20 mouse cellular contexts compared by ENCODE assay signal in the genomic region with DNA sequence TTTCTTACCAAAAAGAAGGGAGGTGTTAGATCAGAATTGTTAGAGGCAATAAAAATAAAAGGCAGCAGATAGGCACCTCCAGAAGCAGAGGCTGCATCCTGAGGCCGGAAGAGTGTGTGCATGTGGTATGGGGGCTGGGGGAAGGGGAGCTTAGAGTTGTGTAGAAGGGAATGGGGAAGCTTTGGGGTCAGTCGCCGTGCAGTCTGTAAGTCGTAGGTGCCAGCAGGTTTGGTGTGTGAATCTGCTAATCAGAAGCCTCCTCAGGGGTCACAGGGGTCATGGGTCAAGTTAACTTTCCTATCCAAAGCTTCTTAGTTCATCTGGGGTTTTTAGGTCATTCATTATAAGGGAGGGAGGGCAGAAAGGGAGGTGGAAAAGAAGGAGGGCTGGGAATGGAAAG.
DNase-seq lines count a peak whose midpoint lies in the region; ATAC-seq lines count a peak whose summit lies in the region.
"Had no signal": no experiment of that assay in that cellular context is flagged by ENCODE, and none has a peak within 500 bp of the region (broad histone marks: within the 10 kb centered on the region; RNA-seq: fewer than 3 reads in every experiment).

No protein-coding gene starts in this region.

- H3K4me1 ChIP-seq in heart, embryonic 15.5 days (replicated peaks), result peaks cover 39% of the 10 kb centered on the region
- H3K4me1 ChIP-seq in heart, embryonic 11.5 days (ENCODE audit: control insufficient read depth, insufficient read depth, low read length), result peaks cover 26% of the 10 kb centered on the region
- peaks cover 36% of the 10 kb centered on the region; the same call in 1 of the 2 replicates for H3K4me1 ChIP-seq in midbrain, embryonic 10.5 days
- H3K4me1 ChIP-seq in midbrain, embryonic 15.5 days, result peaks cover 3% of the 10 kb centered on the region; the same call in 1 of the 2 replicates
- peaks cover 39% of the 10 kb centered on the region for H3K4me1 ChIP-seq in limb, embryonic 10.5 days
- H3K4me1 ChIP-seq in hindbrain, embryonic 12.5 days, result 0 out of 2 replicates have a peak, but pooled peaks cover 4% of the 10 kb centered on the region
- H3K4me1 ChIP-seq: midbrain, embryonic 12.5 days had no signal

- H3K27me3 ChIP-seq in heart, embryonic 15.5 days, result no peaks in the 10 kb centered on the region
- H3K27me3 ChIP-seq in heart, embryonic 11.5 days (ENCODE audit: control insufficient read depth, insufficient read depth, low read length), result no peaks in the 10 kb centered on the region
- H3K27me3 ChIP-seq in midbrain, embryonic 10.5 days (ENCODE audit: low read depth, poor library complexity, severe bottlenecking), result 0 out of 2 replicates have a peak, but pooled peaks cover 8% of the 10 kb centered on the region
- no peaks in the 10 kb centered on the region for H3K27me3 ChIP-seq in midbrain, embryonic 15.5 days (replicated peaks)
- no peaks in the 10 kb centered on the region for H3K27me3 ChIP-seq in limb, embryonic 10.5 days (ENCODE audit: low read depth, poor library complexity, severe bottlenecking)
- H3K27me3 ChIP-seq in hindbrain, embryonic 12.5 days, result no peaks in the 10 kb centered on the region
- H3K27me3 ChIP-seq: hindbrain, embryonic 15.5 days; midbrain, embryonic 12.5 days; neural tube, embryonic 15.5 days had no signal

- no peak for ATAC-seq in heart, embryonic 15.5 days (replicated peaks; ENCODE audit: insufficient number of reproducible peaks, insufficient read depth, low FRiP score, low read depth)
- ATAC-seq in heart, embryonic 11.5 days (replicated peaks; ENCODE audit: insufficient number of reproducible peaks, low FRiP score, low TSS enrichment), result no peak
- no peak for ATAC-seq in midbrain, embryonic 15.5 days (replicated peaks)
- peak; percentile 64 for ATAC-seq in granulocyte monocyte progenitor cell, adult 5-6 weeks (replicated peaks; ENCODE audit: poor library complexity, severe bottlenecking)
- ATAC-seq in hindbrain, embryonic 12.5 days (ENCODE audit: low FRiP score), result no peak
- no peak for ATAC-seq in frontal cortex, adult (ENCODE audit: low TSS enrichment)
- ATAC-seq: forebrain, embryonic 16.5 days had no signal

- no peaks in the 10 kb centered on the region for H3K36me3 ChIP-seq in heart, embryonic 15.5 days
- H3K36me3 ChIP-seq in heart, embryonic 11.5 days (ENCODE audit: control insufficient read depth, insufficient read depth, low read length), result no peaks in the 10 kb centered on the region
- no peaks in the 10 kb centered on the region for H3K36me3 ChIP-seq in midbrain, embryonic 10.5 days
- no peaks in the 10 kb centered on the region for H3K36me3 ChIP-seq in midbrain, embryonic 15.5 days (replicated peaks)
- H3K36me3 ChIP-seq in limb, embryonic 10.5 days, result no peaks in the 10 kb centered on the region
- H3K36me3 ChIP-seq in hindbrain, embryonic 12.5 days, result no peaks in the 10 kb centered on the region
- H3K36me3 ChIP-seq: hindbrain, embryonic 15.5 days; liver, embryonic 15.5 days; midbrain, embryonic 12.5 days; neural tube, embryonic 15.5 days had no signal

- peak overlapping the region; percentile 90; the same call in 1 of the 2 replicates for H3K27ac ChIP-seq in heart, embryonic 15.5 days
- no peak overlapping the region for H3K27ac ChIP-seq in heart, embryonic 11.5 days (ENCODE audit: low read depth, low read length)
- H3K27ac ChIP-seq in midbrain, embryonic 10.5 days (replicated peaks), result 0 out of 2 replicates have a peak overlapping the region, but pooled peaks have one; percentile 17
- H3K27ac ChIP-seq in midbrain, embryonic 15.5 days, result no peak overlapping the region
- H3K27ac ChIP-seq in limb, embryonic 10.5 days, result peak overlapping the region; percentile 46; the same call in 1 of the 2 replicates
- no peak overlapping the region for H3K27ac ChIP-seq in hindbrain, embryonic 12.5 days
- H3K27ac ChIP-seq: gastrocnemius, adult 2 months; hindbrain, embryonic 15.5 days; midbrain, embryonic 12.5 days; neural tube, embryonic 15.5 days had no signal

- no peak overlapping the region for H3K9ac ChIP-seq in heart, embryonic 15.5 days
- H3K9ac ChIP-seq in heart, embryonic 11.5 days (ENCODE audit: low read depth, low read length), result no peak overlapping the region
- no peak overlapping the region for H3K9ac ChIP-seq in midbrain, embryonic 15.5 days
- H3K9ac ChIP-seq in hindbrain, embryonic 12.5 days, result no peak overlapping the region
- H3K9ac ChIP-seq: hindbrain, embryonic 15.5 days; liver, embryonic 15.5 days; midbrain, embryonic 12.5 days; neural tube, embryonic 15.5 days had no signal

- DNase-seq in midbrain, embryonic 10.5 days (ENCODE audit: low spot score), result no peak
- no peak for DNase-seq in limb, embryonic 10.5 days (ENCODE audit: low spot score)
- DNase-seq: adrenal gland, postnatal 25 days; cerebellum, adult 18-20 months; cerebellum, postnatal 36 days; gastrocnemius, adult 2 months; lung, postnatal 36 days; right cerebral cortex, postnatal 4 days had no signal

- no peak overlapping the region for H3K4me2 ChIP-seq in heart, embryonic 15.5 days
- H3K4me2 ChIP-seq in heart, embryonic 11.5 days, result no peak overlapping the region
- H3K4me2 ChIP-seq in midbrain, embryonic 15.5 days, result no peak overlapping the region
- no peak overlapping the region for H3K4me2 ChIP-seq in hindbrain, embryonic 12.5 days (replicated peaks)
- H3K4me2 ChIP-seq: hindbrain, embryonic 15.5 days; liver, embryonic 15.5 days; midbrain, embryonic 12.5 days; neural tube, embryonic 15.5 days had no signal

- WGBS in heart, embryonic 15.5 days, result 55% methylated on average over 4 of the region's 4 CpGs
- WGBS in heart, embryonic 11.5 days (ENCODE audit: insufficient replicate concordance), result 46% methylated on average over 4 of the region's 4 CpGs
- WGBS in midbrain, embryonic 10.5 days, result 53% methylated on average over 4 of the region's 4 CpGs
- 61% methylated on average over 4 of the region's 4 CpGs for WGBS in midbrain, embryonic 15.5 days
- 44% methylated on average over 4 of the region's 4 CpGs for WGBS in limb, embryonic 10.5 days
- 51% methylated on average over 4 of the region's 4 CpGs for WGBS in hindbrain, embryonic 12.5 days

- H3K9me3 ChIP-seq in heart, embryonic 15.5 days (replicated peaks), result no peaks in the 10 kb centered on the region
- H3K9me3 ChIP-seq in heart, embryonic 11.5 days (replicated peaks; ENCODE audit: control insufficient read depth, low read length), result no peaks in the 10 kb centered on the region
- no peaks in the 10 kb centered on the region for H3K9me3 ChIP-seq in midbrain, embryonic 10.5 days (replicated peaks)
- H3K9me3 ChIP-seq in midbrain, embryonic 15.5 days, result no peaks in the 10 kb centered on the region
- H3K9me3 ChIP-seq in limb, embryonic 10.5 days (replicated peaks), result no peaks in the 10 kb centered on the region
- H3K9me3 ChIP-seq in hindbrain, embryonic 12.5 days (replicated peaks), result no peaks in the 10 kb centered on the region
- H3K9me3 ChIP-seq: hindbrain, embryonic 15.5 days; liver, embryonic 15.5 days; midbrain, embryonic 12.5 days; neural tube, embryonic 15.5 days had no signal

- H3K4me3 ChIP-seq in heart, embryonic 15.5 days, result no peak overlapping the region
- no peak overlapping the region for H3K4me3 ChIP-seq in heart, embryonic 11.5 days (ENCODE audit: low read depth, low read length)
- no peak overlapping the region for H3K4me3 ChIP-seq in midbrain, embryonic 10.5 days
- no peak overlapping the region for H3K4me3 ChIP-seq in midbrain, embryonic 15.5 days
- no peak overlapping the region for H3K4me3 ChIP-seq in limb, embryonic 10.5 days
- no peak overlapping the region for H3K4me3 ChIP-seq in hindbrain, embryonic 12.5 days
- H3K4me3 ChIP-seq: gastrocnemius, adult 2 months; hindbrain, embryonic 15.5 days; liver, embryonic 15.5 days; midbrain, embryonic 12.5 days; myocyte; neural tube, embryonic 15.5 days had no signal

Comparison
In these comparisons a context has a peak if more than half of its experiments do, and no peak if none do; other contexts are left out.
1. H3K27ac ChIP-seq: peak in heart, embryonic 15.5 days (single experiment), midbrain, embryonic 10.5 days (single experiment) and limb, embryonic 10.5 days (single experiment); none in heart, embryonic 11.5 days (single experiment), midbrain, embryonic 15.5 days (single experiment) and hindbrain, embryonic 12.5 days (single experiment).